Mouse (Mus musculus): Measurements from ENCODE around the gene Sox12. TPM values are rescaled to one million over a fixed set of nuclear protein-coding genes. Genes with fewer than 3 reads are reported as not detected.

Gene Sox12
- 1.8 and 3.2 TPM in 2 replicates for polyA plus RNA-seq (2012; rRNA removed)

DNA sequence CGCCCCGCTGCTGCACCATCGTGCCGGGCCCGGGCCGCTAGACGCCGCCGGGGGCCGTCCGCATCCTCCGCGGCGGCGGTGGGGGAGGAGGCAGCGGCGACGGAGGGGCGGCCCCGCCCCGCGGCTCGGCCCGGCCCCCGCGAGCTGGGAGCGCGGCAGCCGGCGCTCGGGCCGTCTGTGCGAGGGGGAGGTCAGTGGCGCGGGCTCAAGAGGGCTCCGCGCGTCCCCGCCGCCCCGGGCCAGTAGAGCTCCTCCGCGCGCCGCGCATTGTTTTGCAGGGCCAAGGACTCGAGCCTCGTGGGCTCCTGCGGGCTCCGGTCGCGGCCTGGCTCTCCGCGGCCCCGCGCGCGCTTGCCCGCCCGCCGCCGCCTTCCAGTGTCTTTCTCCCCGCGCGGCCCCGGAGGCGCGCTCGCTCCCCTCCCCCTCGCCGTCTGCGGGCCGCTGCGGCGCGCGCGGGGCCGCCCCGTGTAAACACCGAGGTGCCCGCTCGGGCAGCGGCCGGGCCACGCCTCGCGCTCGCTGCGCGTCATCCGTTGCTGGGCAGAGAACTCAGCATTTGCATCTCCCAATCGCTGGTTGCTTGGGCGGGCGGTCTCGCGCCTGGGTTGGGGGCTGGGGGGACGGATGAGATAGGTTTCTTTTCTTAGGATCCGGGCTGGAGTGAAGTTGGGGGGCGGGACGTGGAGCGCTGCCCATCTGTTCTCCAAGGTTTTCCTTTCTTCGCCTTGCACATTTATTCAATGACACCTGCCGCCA, at the start of gene Sox12:
Gene Sox12, minus strand, starts transcription at position 384 of the 756 bp plus-strand sequence.
- H3K27ac ChIP-seq (ENCODE audit: insufficient read depth, low read depth, low read length), result peak within 1 kb of the TSS; percentile 63
- H3K4me1 ChIP-seq (ENCODE audit: control insufficient read depth, insufficient read depth, insufficient read length, low read length), result peaks cover 12% of the 10 kb centered on the region
- H3K4me3 ChIP-seq (ENCODE audit: low read depth, low read length), result peak within 1 kb of the TSS; percentile 89
- no peaks in the 10 kb centered on the region for H3K36me3 ChIP-seq (ENCODE audit: control insufficient read depth, insufficient read depth, low read length)
- H3K27me3 ChIP-seq (ENCODE audit: control insufficient read depth, insufficient read depth, low read length), result peaks cover 14% of the 10 kb centered on the region
- WGBS, result under 1% methylated on average over 101 of the region's 104 CpGs
- TF ChIP-seq CTCF (IDR thresholded peaks at IDR 0.05; ENCODE audit: extremely low read depth, insufficient read length, insufficient replicate concordance, low read depth, low read length), result no peak
- no peak for TF ChIP-seq POLR2A (IDR thresholded peaks at IDR 0.05; ENCODE audit: low read depth, low read length)

DNA sequence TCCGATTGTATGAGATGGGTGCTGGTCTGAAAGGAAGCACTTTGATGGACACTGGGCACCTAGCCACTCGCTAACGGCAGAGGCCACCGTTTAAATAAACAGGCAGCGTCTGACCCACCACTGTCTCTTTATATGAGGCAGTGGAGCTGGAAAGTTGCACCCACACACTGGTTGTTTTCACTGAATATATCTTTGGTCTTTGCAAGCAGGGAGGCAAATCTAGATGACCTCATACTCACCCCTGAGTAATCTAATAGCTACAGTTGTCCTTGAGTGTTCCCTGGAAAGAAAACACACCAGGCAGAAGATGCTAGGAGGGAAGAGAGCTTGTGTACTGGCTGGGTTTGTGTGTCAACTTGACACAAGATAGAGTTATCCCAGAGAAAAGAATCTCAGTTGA, 49.6 kb upstream of the Sox12 start:
- 36% methylated on average over 5 of the region's 5 CpGs for WGBS
- TF ChIP-seq CTCF (IDR thresholded peaks at IDR 0.05; ENCODE audit: extremely low read depth, insufficient read length, insufficient replicate concordance, low read depth, low read length) (no peak), POLR2A (IDR thresholded peaks at IDR 0.05; ENCODE audit: low read depth, low read length) (no peak)

DNA sequence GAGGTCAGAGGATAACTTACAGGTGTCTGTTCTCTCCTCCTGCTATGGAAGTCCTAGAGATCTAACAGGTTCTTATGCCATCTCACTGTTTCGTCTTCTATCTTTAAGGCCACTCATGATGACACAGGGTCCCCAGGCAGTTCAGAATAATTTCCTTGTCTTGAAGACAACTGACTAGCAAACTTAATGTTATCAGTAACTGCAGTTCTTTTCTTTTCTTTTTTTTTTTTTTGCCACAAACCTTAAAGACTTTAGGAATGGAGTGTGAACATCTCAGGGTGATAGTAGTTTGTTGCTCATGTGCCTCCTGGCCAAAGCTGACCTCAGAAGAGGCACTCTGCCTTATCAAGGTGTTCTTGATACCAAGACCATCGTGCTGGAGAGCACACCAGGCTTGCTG, 48.8 kb upstream of the Sox12 start:
- TF ChIP-seq POLR2A (IDR thresholded peaks at IDR 0.05; ENCODE audit: low read depth, low read length) (no peak), CTCF (IDR thresholded peaks at IDR 0.05; ENCODE audit: extremely low read depth, insufficient read length, insufficient replicate concordance, low read depth, low read length) (no peak)
- H3K36me3 ChIP-seq (ENCODE audit: control insufficient read depth, insufficient read depth, low read length), result no peaks in the 10 kb centered on the region
- no peak overlapping the region for H3K4me3 ChIP-seq (ENCODE audit: low read depth, low read length)
- no peaks in the 10 kb centered on the region for H3K4me1 ChIP-seq (ENCODE audit: control insufficient read depth, insufficient read depth, insufficient read length, low read length)
- 42% methylated on average over 2 of the region's 2 CpGs for WGBS
- H3K27me3 ChIP-seq (ENCODE audit: control insufficient read depth, insufficient read depth, low read length), result no peaks in the 10 kb centered on the region
- H3K27ac ChIP-seq (ENCODE audit: insufficient read depth, low read depth, low read length), result no peak overlapping the region

More for the DNA sequence above, 49.6 kb upstream of the Sox12 start:
- Histone ChIP-seq H3K4me3 (ENCODE audit: low read depth, low read length) (no peak overlapping the region), H3K36me3 (ENCODE audit: control insufficient read depth, insufficient read depth, low read length) (no peaks in the 10 kb centered on the region), H3K27ac (ENCODE audit: insufficient read depth, low read depth, low read length) (no peak overlapping the region), H3K4me1 (ENCODE audit: control insufficient read depth, insufficient read depth, insufficient read length, low read length) (no peaks in the 10 kb centered on the region), H3K27me3 (ENCODE audit: control insufficient read depth, insufficient read depth, low read length) (no peaks in the 10 kb centered on the region)

DNA sequence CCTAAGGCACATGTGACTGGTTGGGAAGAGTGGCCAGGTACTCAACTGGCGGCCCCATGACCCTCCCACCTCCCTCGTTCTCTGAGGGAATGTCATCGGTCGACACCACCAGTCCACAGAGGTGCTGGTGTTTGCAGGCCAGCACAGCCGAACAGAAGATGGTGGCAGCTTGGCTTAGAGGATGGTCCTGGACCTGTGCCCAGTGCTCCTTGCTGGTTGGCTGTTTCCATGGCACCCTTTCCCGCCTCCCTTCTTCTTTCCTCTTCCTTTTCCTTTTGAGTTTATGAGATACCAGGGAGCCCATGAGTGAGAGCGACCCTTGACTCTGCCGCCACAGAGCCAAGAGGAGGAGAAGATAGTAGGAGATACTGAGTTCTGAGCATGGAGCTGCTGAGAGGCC, 45.4 kb upstream of the Sox12 start:
- no peak for TF ChIP-seq CTCF (IDR thresholded peaks at IDR 0.05; ENCODE audit: extremely low read depth, insufficient read length, insufficient replicate concordance, low read depth, low read length)
- TF ChIP-seq POLR2A (IDR thresholded peaks at IDR 0.05; ENCODE audit: low read depth, low read length), result no peak
- no peak overlapping the region for H3K4me3 ChIP-seq (ENCODE audit: low read depth, low read length)
- H3K4me1 ChIP-seq (ENCODE audit: control insufficient read depth, insufficient read depth, insufficient read length, low read length), result no peaks in the 10 kb centered on the region
- H3K27me3 ChIP-seq (ENCODE audit: control insufficient read depth, insufficient read depth, low read length), result no peaks in the 10 kb centered on the region
- H3K36me3 ChIP-seq (ENCODE audit: control insufficient read depth, insufficient read depth, low read length), result no peaks in the 10 kb centered on the region
- 82% methylated on average over 8 of the region's 8 CpGs for WGBS
- no peak overlapping the region for H3K27ac ChIP-seq (ENCODE audit: insufficient read depth, low read depth, low read length)

DNA sequence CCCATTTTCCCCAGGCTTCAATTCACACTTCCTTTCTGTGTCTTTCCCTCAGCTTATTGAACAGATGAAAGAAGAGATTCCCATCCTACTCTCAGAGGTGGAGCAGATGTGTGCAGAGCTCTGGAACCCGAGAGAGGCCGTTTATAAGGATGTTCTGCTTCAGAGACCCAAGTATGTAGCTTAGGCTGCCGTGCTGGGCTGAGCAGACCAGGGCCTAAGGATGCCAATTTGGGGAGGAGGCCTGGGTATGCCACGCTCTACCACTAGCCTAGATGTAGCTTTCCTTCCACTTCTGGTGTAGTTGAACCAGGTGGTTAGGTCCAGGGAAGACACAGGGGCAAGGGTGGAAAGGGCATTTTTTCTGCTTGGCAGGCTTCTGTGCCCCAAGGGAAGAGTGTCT, 44.5 kb upstream of the Sox12 start:
- H3K27me3 ChIP-seq (ENCODE audit: control insufficient read depth, insufficient read depth, low read length), result no peaks in the 10 kb centered on the region
- no peaks in the 10 kb centered on the region for H3K36me3 ChIP-seq (ENCODE audit: control insufficient read depth, insufficient read depth, low read length)
- no peak overlapping the region for H3K27ac ChIP-seq (ENCODE audit: insufficient read depth, low read depth, low read length)
- H3K4me3 ChIP-seq (ENCODE audit: low read depth, low read length), result no peak overlapping the region
- 89% methylated on average over 4 of the region's 4 CpGs for WGBS
- H3K4me1 ChIP-seq (ENCODE audit: control insufficient read depth, insufficient read depth, insufficient read length, low read length), result no peaks in the 10 kb centered on the region
- TF ChIP-seq POLR2A (IDR thresholded peaks at IDR 0.05; ENCODE audit: low read depth, low read length), result no peak
- no peak for TF ChIP-seq CTCF (IDR thresholded peaks at IDR 0.05; ENCODE audit: extremely low read depth, insufficient read length, insufficient replicate concordance, low read depth, low read length)

DNA sequence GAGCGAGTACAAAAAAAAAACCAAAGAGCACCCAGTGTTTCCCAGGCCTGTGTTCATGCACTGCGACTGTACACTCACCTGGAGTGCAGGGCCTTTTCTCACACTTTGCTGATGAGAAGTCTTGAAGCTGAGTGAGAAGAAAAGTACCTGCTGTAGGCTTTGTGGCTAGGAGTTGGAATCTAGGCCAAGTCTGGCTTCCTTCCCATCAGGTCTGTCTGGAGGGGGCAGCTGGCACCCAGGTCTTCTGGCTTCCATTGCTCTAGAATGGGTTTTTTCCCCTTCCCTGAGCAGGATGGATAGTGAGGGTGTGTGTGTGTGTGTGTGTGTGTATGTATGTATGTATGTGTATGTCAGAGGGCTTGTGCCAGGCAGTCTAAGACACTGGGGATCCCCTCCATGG, 42.0 kb upstream of the Sox12 start:
- H3K4me3 ChIP-seq (ENCODE audit: low read depth, low read length), result no peak overlapping the region
- H3K36me3 ChIP-seq (ENCODE audit: control insufficient read depth, insufficient read depth, low read length), result no peaks in the 10 kb centered on the region
- no peaks in the 10 kb centered on the region for H3K27me3 ChIP-seq (ENCODE audit: control insufficient read depth, insufficient read depth, low read length)
- WGBS, result 76% methylated on average over 2 of the region's 2 CpGs
- no peak overlapping the region for H3K27ac ChIP-seq (ENCODE audit: insufficient read depth, low read depth, low read length)
- TF ChIP-seq CTCF (IDR thresholded peaks at IDR 0.05; ENCODE audit: extremely low read depth, insufficient read length, insufficient replicate concordance, low read depth, low read length), result no peak
- no peaks in the 10 kb centered on the region for H3K4me1 ChIP-seq (ENCODE audit: control insufficient read depth, insufficient read depth, insufficient read length, low read length)

DNA sequence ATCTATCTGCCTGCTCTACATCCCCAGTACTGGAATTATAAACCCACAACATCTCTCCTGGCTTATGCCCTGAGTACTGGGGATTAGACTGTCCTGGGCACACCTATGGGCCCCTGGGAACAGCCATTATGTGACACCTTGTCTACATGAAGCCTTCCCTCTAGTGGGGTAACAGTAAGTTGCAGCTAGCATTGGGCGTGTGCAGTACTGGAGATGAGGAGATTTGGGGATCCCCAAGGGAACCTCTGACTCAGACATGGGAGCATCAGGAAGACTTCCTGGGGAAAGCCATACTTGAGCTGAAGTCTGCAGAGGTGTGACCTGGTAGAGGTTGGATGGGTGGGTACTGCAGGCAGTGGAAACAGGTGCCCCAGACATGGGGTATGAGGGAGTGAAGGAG, 41.1 kb upstream of the Sox12 start:
- TF ChIP-seq POLR2A (IDR thresholded peaks at IDR 0.05; ENCODE audit: low read depth, low read length), result no peak
- Histone ChIP-seq H3K27ac (ENCODE audit: insufficient read depth, low read depth, low read length) (no peak overlapping the region), H3K36me3 (ENCODE audit: control insufficient read depth, insufficient read depth, low read length) (no peaks in the 10 kb centered on the region), H3K4me3 (ENCODE audit: low read depth, low read length) (no peak overlapping the region), H3K4me1 (ENCODE audit: control insufficient read depth, insufficient read depth, insufficient read length, low read length) (no peaks in the 10 kb centered on the region), H3K27me3 (ENCODE audit: control insufficient read depth, insufficient read depth, low read length) (no peaks in the 10 kb centered on the region)
- WGBS, result 65% methylated on average over 1 of the region's 1 CpGs

All from small intestine, adult 2 months (tissue).